Mouse (Mus musculus): Measurements from ENCODE around the gene Kdelc1. TPM values are rescaled to one million over a fixed set of nuclear protein-coding genes. Genes with fewer than 3 reads are reported as not detected.

Gene Kdelc1
- polyA plus RNA-seq, 1 experiment from 2014 or later = 59.9 TPM

GRCm38 (mm10) chr1:44142747-44143146 is 24.1 kb upstream of the Kdelc1 start:
- Histone ChIP-seq H3K27ac (ENCODE audit: low read depth, low read length) (no peak overlapping the region), H3K4me1 (replicated peaks; ENCODE audit: control insufficient read depth, insufficient read depth, low read length) (no peaks in the 10 kb centered on the region), H3K4me2 (replicated peaks; ENCODE audit: low read depth, low read length) (no peak overlapping the region), H3K9ac (ENCODE audit: low read depth, low read length) (no peak overlapping the region), H3K36me3 (ENCODE audit: control insufficient read depth, insufficient read depth, low read length) (no peaks in the 10 kb centered on the region), H3K4me3 (ENCODE audit: low read depth, low read length) (no peak overlapping the region), H3K9me3 (ENCODE audit: control insufficient read depth, low read length) (no peaks in the 10 kb centered on the region), H3K27me3 (ENCODE audit: control insufficient read depth, insufficient read depth, low read length) (no peaks in the 10 kb centered on the region)
- WGBS = 97% methylated on average over 5 of the region's 5 CpGs
- no peak for ATAC-seq (ENCODE audit: low FRiP score)
- DNase-seq (ENCODE audit: low spot score) = no peak

- Histone ChIP-seq H3K9me3 (ENCODE audit: control insufficient read depth, low read length) (no peaks in the 10 kb centered on the region), H3K27me3 (ENCODE audit: control insufficient read depth, insufficient read depth, low read length) (no peaks in the 10 kb centered on the region), H3K36me3 (ENCODE audit: control insufficient read depth, insufficient read depth, low read length) (no peaks in the 10 kb centered on the region), H3K4me3 (ENCODE audit: low read depth, low read length) (no peak overlapping the region), H3K27ac (ENCODE audit: low read depth, low read length) (no peak overlapping the region), H3K9ac (ENCODE audit: low read depth, low read length) (no peak overlapping the region), H3K4me2 (replicated peaks; ENCODE audit: low read depth, low read length) (no peak overlapping the region), H3K4me1 (replicated peaks; ENCODE audit: control insufficient read depth, insufficient read depth, low read length) (no peaks in the 10 kb centered on the region)
- WGBS = 90% methylated on average over 4 of the region's 4 CpGs
- DNase-seq (ENCODE audit: low spot score) = no peak
- no peak for ATAC-seq (ENCODE audit: low FRiP score)
Observed at GRCm38 (mm10) chr1:44140232-44140631, 21.6 kb upstream of the Kdelc1 start.

- no peaks in the 10 kb centered on the region for H3K9me3 ChIP-seq (ENCODE audit: control insufficient read depth, low read length)
- H3K27ac ChIP-seq (ENCODE audit: low read depth, low read length) = no peak overlapping the region
- no peak overlapping the region for H3K4me2 ChIP-seq (replicated peaks; ENCODE audit: low read depth, low read length)
- WGBS = 90% methylated on average over 4 of the region's 4 CpGs
- H3K4me1 ChIP-seq (replicated peaks; ENCODE audit: control insufficient read depth, insufficient read depth, low read length) = no peaks in the 10 kb centered on the region
- no peak for ATAC-seq (ENCODE audit: low FRiP score)
- H3K36me3 ChIP-seq (ENCODE audit: control insufficient read depth, insufficient read depth, low read length) = no peaks in the 10 kb centered on the region
- H3K4me3 ChIP-seq (ENCODE audit: low read depth, low read length) = no peak overlapping the region
- DNase-seq (ENCODE audit: low spot score) = no peak
- H3K27me3 ChIP-seq (ENCODE audit: control insufficient read depth, insufficient read depth, low read length) = no peaks in the 10 kb centered on the region
- H3K9ac ChIP-seq (ENCODE audit: low read depth, low read length) = no peak overlapping the region
Observed at GRCm38 (mm10) chr1:44129929-44130581, 11.4 kb upstream of the Kdelc1 start.

GRCm38 (mm10) chr1:44125590-44125989 is 7.0 kb upstream of the Kdelc1 start:
- DNase-seq (ENCODE audit: low spot score) (no peak), ATAC-seq (ENCODE audit: low FRiP score) (no peak)
- Histone ChIP-seq H3K27ac (ENCODE audit: low read depth, low read length) (no peak overlapping the region), H3K4me1 (replicated peaks; ENCODE audit: control insufficient read depth, insufficient read depth, low read length) (no peaks in the 10 kb centered on the region), H3K36me3 (ENCODE audit: control insufficient read depth, insufficient read depth, low read length) (no peaks in the 10 kb centered on the region), H3K27me3 (ENCODE audit: control insufficient read depth, insufficient read depth, low read length) (no peaks in the 10 kb centered on the region), H3K4me3 (ENCODE audit: low read depth, low read length) (no peak overlapping the region), H3K9me3 (ENCODE audit: control insufficient read depth, low read length) (no peaks in the 10 kb centered on the region), H3K9ac (ENCODE audit: low read depth, low read length) (no peak overlapping the region), H3K4me2 (replicated peaks; ENCODE audit: low read depth, low read length) (no peak overlapping the region)
- WGBS = 90% methylated on average over 4 of the region's 4 CpGs

GRCm38 (mm10) chr1:44122256-44122655 is 3.6 kb upstream of the Kdelc1 start:
- Histone ChIP-seq H3K4me1 (replicated peaks; ENCODE audit: control insufficient read depth, insufficient read depth, low read length) (no peaks in the 10 kb centered on the region), H3K36me3 (ENCODE audit: control insufficient read depth, insufficient read depth, low read length) (no peaks in the 10 kb centered on the region), H3K4me3 (ENCODE audit: low read depth, low read length) (no peak overlapping the region), H3K27ac (ENCODE audit: low read depth, low read length) (no peak overlapping the region), H3K4me2 (replicated peaks; ENCODE audit: low read depth, low read length) (no peak overlapping the region), H3K27me3 (ENCODE audit: control insufficient read depth, insufficient read depth, low read length) (no peaks in the 10 kb centered on the region), H3K9ac (ENCODE audit: low read depth, low read length) (no peak overlapping the region), H3K9me3 (ENCODE audit: control insufficient read depth, low read length) (no peaks in the 10 kb centered on the region)
- DNase-seq (ENCODE audit: low spot score) = no peak
- ATAC-seq (ENCODE audit: low FRiP score) = no peak
- 87% methylated on average over 3 of the region's 3 CpGs for WGBS

GRCm38 (mm10) chr1:44120074-44120406 is 1.4 kb upstream of the Kdelc1 start:
- 1% methylated on average over 6 of the region's 6 CpGs for WGBS
- Histone ChIP-seq H3K4me1 (replicated peaks; ENCODE audit: control insufficient read depth, insufficient read depth, low read length) (no peaks in the 10 kb centered on the region), H3K27me3 (ENCODE audit: control insufficient read depth, insufficient read depth, low read length) (no peaks in the 10 kb centered on the region), H3K36me3 (ENCODE audit: control insufficient read depth, insufficient read depth, low read length) (no peaks in the 10 kb centered on the region), H3K9me3 (ENCODE audit: control insufficient read depth, low read length) (no peaks in the 10 kb centered on the region), H3K9ac (ENCODE audit: low read depth, low read length) (peak overlapping the region; percentile 81), H3K27ac (ENCODE audit: low read depth, low read length) (peak overlapping the region; percentile 96), H3K4me2 (replicated peaks; ENCODE audit: low read depth, low read length) (peak overlapping the region; percentile 75), H3K4me3 (ENCODE audit: low read depth, low read length) (peak overlapping the region; percentile 51)
- peak; percentile 27; the same call in 1 of the 2 replicates for ATAC-seq (ENCODE audit: low FRiP score)
- no peak for DNase-seq (ENCODE audit: low spot score)

- WGBS = 0% methylated on average over 40 of the region's 43 CpGs
- Histone ChIP-seq H3K4me3 (ENCODE audit: low read depth, low read length) (peak overlapping the region; percentile 51), H3K4me2 (replicated peaks; ENCODE audit: low read depth, low read length) (peak overlapping the region; percentile 75), H3K27me3 (ENCODE audit: control insufficient read depth, insufficient read depth, low read length) (no peaks in the 10 kb centered on the region), H3K4me1 (replicated peaks; ENCODE audit: control insufficient read depth, insufficient read depth, low read length) (no peaks in the 10 kb centered on the region), H3K9ac (ENCODE audit: low read depth, low read length) (peak overlapping the region; percentile 81), H3K27ac (ENCODE audit: low read depth, low read length) (peak overlapping the region; percentile 96), H3K36me3 (ENCODE audit: control insufficient read depth, insufficient read depth, low read length) (no peaks in the 10 kb centered on the region), H3K9me3 (ENCODE audit: control insufficient read depth, low read length) (no peaks in the 10 kb centered on the region)
- ATAC-seq (ENCODE audit: low FRiP score) (peak; percentile 91), DNase-seq (ENCODE audit: low spot score) (peak; percentile 85)
Observed at GRCm38 (mm10) chr1:44119201-44120073, 829 bp upstream of the Kdelc1 start.

GRCm38 (mm10) chr1:44117571-44117970 is 1.0 kb downstream of the Kdelc1 start:
- Histone ChIP-seq H3K36me3 (ENCODE audit: control insufficient read depth, insufficient read depth, low read length) (no peaks in the 10 kb centered on the region), H3K9me3 (ENCODE audit: control insufficient read depth, low read length) (no peaks in the 10 kb centered on the region), H3K27ac (ENCODE audit: low read depth, low read length) (no peak overlapping the region), H3K27me3 (ENCODE audit: control insufficient read depth, insufficient read depth, low read length) (no peaks in the 10 kb centered on the region), H3K4me2 (replicated peaks; ENCODE audit: low read depth, low read length) (0 out of 2 replicates have a peak overlapping the region, but pooled peaks have one; percentile 24), H3K4me3 (ENCODE audit: low read depth, low read length) (peak overlapping the region; percentile 51), H3K4me1 (replicated peaks; ENCODE audit: control insufficient read depth, insufficient read depth, low read length) (no peaks in the 10 kb centered on the region), H3K9ac (ENCODE audit: low read depth, low read length) (no peak overlapping the region)
- no peak for DNase-seq (ENCODE audit: low spot score)
- ATAC-seq (ENCODE audit: low FRiP score) = no peak
